ENCODE assay signal across 16 mouse cellular contexts in genomic region chr3:152712957-152713356, GRCm38 (mm10). TPM values are rescaled to one million over a fixed set of nuclear protein-coding genes. Genes with fewer than 3 reads are reported as not detected.
"Had no signal": no experiment of that assay in that cellular context is flagged by ENCODE, and none has a peak within 500 bp of the region (broad histone marks: within the 10 kb centered on the region; RNA-seq: fewer than 3 reads in every experiment).

No protein-coding gene starts in this region.

- H3K36me3 ChIP-seq: limb, embryonic 15.5 days; liver, embryonic 13.5 days; midbrain, embryonic 10.5 days; midbrain, embryonic 15.5 days; neural tube, embryonic 15.5 days; stomach, embryonic 15.5 days had no signal

- H3K9me3 ChIP-seq: limb, embryonic 15.5 days; liver, embryonic 13.5 days; midbrain, embryonic 10.5 days; midbrain, embryonic 15.5 days; neural tube, embryonic 15.5 days; stomach, embryonic 15.5 days had no signal

- DNase-seq: kidney, adult 11 months; kidney, adult 9 months; kidney, postnatal 10 days; liver, embryonic 13.5 days; lung, adult 18-20 months; lung, postnatal 4 days; right cerebral cortex, adult 18-20 months; right cerebral cortex, postnatal 25 days; thymus, postnatal 4 days had no signal

- H3K9ac ChIP-seq: limb, embryonic 15.5 days; liver, embryonic 13.5 days; neural tube, embryonic 15.5 days; stomach, embryonic 15.5 days had no signal

- H3K27me3 ChIP-seq: limb, embryonic 15.5 days; liver, embryonic 13.5 days; midbrain, embryonic 15.5 days; neural tube, embryonic 15.5 days; stomach, embryonic 15.5 days had no signal

- H3K27ac ChIP-seq: limb, embryonic 15.5 days; liver, embryonic 13.5 days; midbrain, embryonic 15.5 days; neural tube, embryonic 15.5 days; stomach, embryonic 15.5 days had no signal

RNA-seq across cellular contexts. Expression of gene Ak5, which starts 44.8 kb away (rescaled TPM):
- total RNA-seq: megakaryocyte, adult 5-6 weeks had no signal
- polyA plus RNA-seq: large intestine, adult 2 months had no signal
